Mouse (Mus musculus) skeletal muscle tissue, postnatal 0 days (tissue): ENCODE data around the gene AU040320. TPM values are rescaled to one million over a fixed set of nuclear protein-coding genes. Genes with fewer than 3 reads are reported as not detected.

Source experiments
- polyA plus RNA-seq: library from polyadenylated mRNA; unstranded; fragments of >200 nt; fragmentation: Nextera tagmentation; extraction: Ambion mirVana; gene quantifications from 2 replicates; pipeline ENCODE4 v1.2.1, GENCODE M21; 2015

The AU040320 gene
- 13.8 and 16.0 TPM in 2 replicates for polyA plus RNA-seq

DNA sequence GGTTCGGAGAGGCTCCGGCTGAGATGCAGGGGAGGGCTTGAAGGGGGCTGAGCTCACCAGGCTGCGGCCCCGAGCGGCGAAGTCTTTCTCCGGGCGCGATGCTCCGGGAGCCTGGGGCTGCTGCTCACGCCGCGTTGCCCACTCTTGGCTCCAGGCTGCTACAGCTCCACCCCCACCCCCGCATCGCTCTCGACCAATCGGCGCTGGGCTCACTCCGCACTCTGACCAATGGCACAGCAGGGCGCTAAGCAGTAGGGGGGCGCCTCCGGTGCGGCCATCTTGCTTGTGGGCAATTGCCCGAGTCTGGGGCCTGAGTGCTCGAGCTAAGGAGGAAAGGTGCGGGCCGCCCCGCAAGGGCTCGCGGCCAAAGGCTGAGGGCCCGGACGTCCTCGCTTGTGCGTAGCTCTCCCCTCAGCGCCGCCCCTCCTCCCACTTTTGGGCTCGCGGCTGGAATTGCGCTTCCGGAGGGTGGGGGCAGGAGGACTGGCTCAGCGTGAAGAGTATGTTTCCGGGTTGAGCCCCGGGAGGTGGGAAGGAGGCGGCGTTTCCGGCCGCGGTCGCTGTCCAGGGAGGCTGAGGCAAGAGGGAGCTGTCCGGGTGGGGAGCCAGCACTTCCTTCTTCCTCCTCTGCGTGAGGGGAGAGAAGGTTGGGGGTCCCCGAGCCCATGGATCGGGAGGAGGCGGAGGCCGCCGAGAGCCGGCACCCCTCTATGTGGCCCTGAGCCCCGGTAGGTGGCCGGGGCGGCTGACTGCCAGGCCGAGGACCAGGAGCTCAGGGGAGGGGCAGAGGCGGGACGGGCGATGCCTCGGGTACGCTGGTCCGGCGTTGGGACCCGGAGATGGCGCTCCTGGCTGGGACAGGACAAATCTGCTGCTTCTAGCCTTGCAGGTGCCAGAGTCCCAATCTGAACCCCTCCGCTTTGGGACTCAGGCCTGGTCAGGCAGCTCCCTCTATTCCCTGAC lies at the start of gene AU040320, which contains the start of gene Ncdn:
TSS of gene AU040320 (plus strand) at position 277 of the 963 bp plus-strand sequence.
TSS of gene Ncdn (minus strand) at position 171 of the 963 bp plus-strand sequence.

DNA sequence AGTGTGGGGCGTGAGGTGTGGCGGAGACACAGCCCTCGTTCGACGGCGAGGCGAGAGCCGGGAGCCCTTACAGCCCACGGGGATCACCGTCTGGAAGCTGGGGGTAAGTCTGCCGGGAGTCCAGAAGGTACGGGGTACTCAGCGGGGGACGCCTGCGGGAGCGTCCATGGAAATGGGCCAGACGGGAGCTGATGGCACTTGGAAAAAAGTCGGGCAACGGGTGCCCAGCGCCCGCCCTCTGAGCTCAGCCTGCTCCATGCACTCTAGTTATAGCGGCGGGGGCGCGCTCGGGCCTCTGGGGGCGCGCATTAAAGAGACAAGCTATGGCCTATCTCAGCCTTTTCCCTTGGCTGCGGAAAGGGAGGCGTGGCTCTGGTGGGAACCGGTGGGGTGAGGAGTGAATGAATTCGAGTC lies 17.3 kb upstream of the AU040320 start, which contains the start of gene Tfap2e:
TSS of gene Tfap2e (minus strand) at position 240 of the 414 bp plus-strand sequence.

Other genes with a start within 250 kb of the AU040320 start
- gene Ago4, start 220.1 kb upstream of the AU040320 start, polyA plus RNA-seq = 0.58 and 0.60 TPM in 2 replicates
- gene Clspn, start 196.6 kb upstream of the AU040320 start, polyA plus RNA-seq = 6.0 and 8.5 TPM in 2 replicates
- 2.8 and 3.3 TPM in 2 replicates for gene 5730409E04Rik, start 143.7 kb upstream of the AU040320 start, polyA plus RNA-seq
- 359 and 360 TPM in 2 replicates for gene Psmb2, start 75.9 kb upstream of the AU040320 start, polyA plus RNA-seq
- gene Tfap2e, start 17.3 kb upstream of the AU040320 start, polyA plus RNA-seq = 0.12 TPM in 1 of 2 replicates, not detected in the other
- 12.9 and 13.3 TPM in 2 replicates for gene Ncdn, start 106 bp upstream of the AU040320 start, polyA plus RNA-seq
- gene Zmym4, start 214.6 kb downstream of the AU040320 start, polyA plus RNA-seq = 7.3 and 9.6 TPM in 2 replicates